Mouse (Mus musculus) heart, adult 2 months (tissue): Measurements from ENCODE around the gene Cdc34.

Experiments
- CTCF ChIP-seq: fragments of 200-600 bp; IDR thresholded peaks from 2 replicates; pipeline ENCODE4 v1.8.1; 2022; ENCODE audit warnings: antibody characterized with exemption, mild to moderate bottlenecking, moderate library complexity
- EP300 ChIP-seq: fragments of 200-500 bp; IDR thresholded peaks from 2 replicates; pipeline ENCODE4 v1.6.1; 2011; ENCODE audit warnings: low read depth, low read length, control low read depth; ENCODE audit not compliant: insufficient read depth
- POLR2A ChIP-seq: fragments of 200-500 bp; IDR thresholded peaks from 2 replicates; pipeline ENCODE4 v1.6.1; 2011; ENCODE audit warnings: mild to moderate bottlenecking, low read depth, low read length, control low read depth; ENCODE audit not compliant: insufficient read depth

DNA sequence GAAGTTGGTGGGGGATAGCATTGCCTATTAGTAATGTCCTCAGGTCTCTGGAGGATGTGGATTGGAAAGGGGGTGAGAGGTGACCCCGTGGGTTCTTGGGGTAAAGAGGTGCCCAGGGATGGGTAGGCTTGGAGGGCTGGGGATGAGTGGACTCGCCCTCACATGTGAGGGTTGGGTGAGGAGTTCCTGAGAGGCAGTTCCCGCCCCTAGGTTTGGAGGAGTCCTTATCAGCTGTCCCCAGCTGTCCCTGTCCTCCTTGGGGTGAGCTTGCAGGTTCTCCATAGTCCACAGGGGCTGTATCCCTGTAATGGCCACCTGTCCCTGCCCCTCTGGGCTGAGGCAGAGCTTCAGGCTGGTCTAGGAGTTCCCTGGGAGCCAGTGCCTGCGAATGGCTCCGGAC lies 24.0 kb downstream of the Cdc34 start:
- TF ChIP-seq CTCF, result no peak
- no peak for TF ChIP-seq EP300
- TF ChIP-seq POLR2A, result no peak
